Mouse (Mus musculus): ENCODE measurements at regions not wholly inside any gene's neighbourhood (a gene's known extent, or its start where the extent isn't known, plus 50 kb on each side); places are given as distances from the start of the nearest gene placed in this dataset.

- no peak overlapping the region for H3K4me3 ChIP-seq (ENCODE audit: low read depth, low read length)
- H3K9ac ChIP-seq (ENCODE audit: low read depth, low read length), result no peak overlapping the region
- no peak overlapping the region for H3K27ac ChIP-seq (ENCODE audit: low read depth, low read length)
- no peaks in the 10 kb centered on the region for H3K36me3 ChIP-seq (ENCODE audit: control insufficient read depth, insufficient read depth)
- H3K4me1 ChIP-seq (replicated peaks; ENCODE audit: control insufficient read depth, insufficient read depth, low read length), result no peaks in the 10 kb centered on the region
- no peak overlapping the region for H3K4me2 ChIP-seq (replicated peaks; ENCODE audit: low read depth)
- H3K27me3 ChIP-seq (replicated peaks; ENCODE audit: control insufficient read depth, insufficient read depth, low read length), result no peaks in the 10 kb centered on the region
- no peaks in the 10 kb centered on the region for H3K9me3 ChIP-seq (ENCODE audit: control insufficient read depth)
- no peak for ATAC-seq
- whole genome bisulfite sequencing, result 80% methylated on average over 3 of the region's 3 CpGs
- TF ChIP-seq CTCF (IDR thresholded peaks at IDR 0.05; ENCODE audit: low read depth), result no peak
These were observed 1216.3 kb downstream of the Pcdh9 start for GRCm38 (mm10) chr14:92674146-92674545.
